Mouse (Mus musculus) CH12F3 (cell line): Measurements from ENCODE around the gene Crym.

Experiments
- in situ Hi-C: fragments of 300-500 bp; cut with MboI; formaldehyde crosslinking; loops from 2 replicates; pipeline ENCODE4 v1.14.3; 2020; ENCODE audit warnings: low sequenced_read_pairs

The Crym gene

DNA sequence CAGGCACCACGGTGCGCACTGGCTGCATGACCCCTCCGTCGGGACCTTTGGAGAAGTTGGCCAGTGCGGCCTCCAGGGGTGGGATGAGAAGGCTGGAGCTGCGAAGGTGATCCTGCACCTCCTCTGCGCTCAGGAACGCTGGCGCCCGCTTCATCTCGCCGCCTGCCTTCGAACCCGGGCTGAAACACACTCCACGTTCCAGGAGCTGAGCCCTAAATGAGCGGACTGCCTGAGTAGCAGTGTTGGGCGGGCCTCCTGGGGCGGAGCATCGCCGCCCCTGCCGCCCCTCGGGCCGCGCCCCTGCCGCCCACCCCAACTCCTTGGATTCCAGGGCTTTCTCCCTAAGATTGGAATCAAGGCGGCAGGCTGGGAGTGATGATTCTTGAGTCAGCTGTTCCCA lies at the start of gene Crym:
Gene Crym, minus strand, starts transcription at position 341 of the 400 bp plus-strand sequence.
- in situ Hi-C loops: no loop called here

GRCm38 (mm10) chr7:120241092-120241491 lies 39.2 kb upstream of the Crym start:
- in situ Hi-C loops: no loop called here

GRCm38 (mm10) chr7:120228541-120228940 lies 26.6 kb upstream of the Crym start:
- in situ Hi-C loops: no loop called here

- in situ Hi-C loops: no loop called here
These were observed 4.1 kb upstream of the Crym start for GRCm38 (mm10) chr7:120205989-120206388.

GRCm38 (mm10) chr7:120203789-120204188 lies 1.9 kb upstream of the Crym start, which contains the start of gene Abca14:
Gene Abca14 (plus strand): TSS chr7:120203961.
- in situ Hi-C loops: no loop called here

GRCm38 (mm10) chr7:120201231-120201744 lies 623 bp downstream of the Crym start:
- in situ Hi-C loops: no loop called here

GRCm38 (mm10) chr7:120195207-120195606 lies 6.7 kb downstream of the Crym start:
- in situ Hi-C loops: no loop called here

DNA sequence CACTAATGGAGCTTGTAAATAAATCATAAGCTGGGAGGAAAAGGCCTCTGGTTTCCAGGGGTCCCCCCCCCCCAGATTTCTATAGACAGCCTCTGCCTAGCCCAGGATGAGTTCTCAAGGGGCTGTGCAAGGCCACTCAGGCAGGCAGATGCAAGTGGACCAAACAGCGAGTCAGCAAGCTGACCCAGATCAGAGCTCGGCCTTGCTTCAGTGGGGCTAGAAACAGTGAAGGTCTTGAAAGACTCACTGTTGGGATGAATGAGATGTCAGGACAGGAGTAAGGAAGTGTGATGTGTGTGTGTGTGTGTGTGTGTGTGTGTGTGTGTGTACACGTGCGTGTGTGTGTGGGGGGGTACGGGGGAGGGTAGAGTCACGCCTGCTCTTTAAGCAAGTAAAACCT lies 9.1 kb downstream of the Crym start:
- in situ Hi-C loops: no loop called here

DNA sequence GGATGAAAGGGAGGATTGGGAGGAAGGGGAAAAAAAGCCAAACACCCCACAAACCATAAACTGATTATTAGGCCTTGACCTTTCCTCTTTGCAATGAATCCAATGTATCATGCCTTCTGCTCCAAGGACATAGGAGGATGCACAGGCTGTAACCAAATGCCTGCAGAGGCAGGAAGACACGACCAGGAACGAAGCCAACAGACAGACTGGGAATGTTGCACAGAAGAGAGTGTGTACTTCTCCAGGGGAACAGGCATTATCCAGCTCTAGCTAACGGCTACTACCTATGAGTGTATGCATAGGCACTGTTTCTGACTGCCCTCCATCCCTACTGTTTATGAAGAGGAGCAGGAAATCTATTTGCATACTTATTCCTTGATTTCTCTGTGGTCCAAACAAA lies 9.7 kb downstream of the Crym start:
- in situ Hi-C loops: no loop called here

DNA sequence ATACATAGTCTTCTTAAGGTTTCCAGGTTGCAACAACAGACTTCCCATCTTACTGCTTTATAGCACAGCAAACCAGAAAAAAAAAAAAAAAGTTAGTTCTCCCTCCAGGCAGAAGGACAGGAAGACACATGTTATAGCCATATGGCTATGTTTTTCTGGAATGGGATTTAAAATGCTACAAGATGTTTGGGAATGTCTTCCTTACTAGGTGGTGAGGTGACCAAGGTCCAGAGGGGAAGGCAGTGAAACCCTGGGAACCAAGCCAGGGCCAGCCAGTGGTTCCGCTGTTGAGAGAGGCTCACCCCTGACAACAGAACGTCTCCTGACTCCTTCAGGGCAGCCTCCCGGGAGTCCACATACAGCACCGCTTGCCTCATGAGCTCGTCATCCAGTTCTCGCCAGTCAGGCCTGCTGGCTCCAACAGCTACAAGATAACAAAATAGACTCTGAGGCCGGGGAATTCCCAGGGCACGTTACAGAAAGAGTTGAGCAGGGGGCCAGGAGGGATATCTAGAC lies 11.7 kb downstream of the Crym start:
- in situ Hi-C loops: no loop called here

DNA sequence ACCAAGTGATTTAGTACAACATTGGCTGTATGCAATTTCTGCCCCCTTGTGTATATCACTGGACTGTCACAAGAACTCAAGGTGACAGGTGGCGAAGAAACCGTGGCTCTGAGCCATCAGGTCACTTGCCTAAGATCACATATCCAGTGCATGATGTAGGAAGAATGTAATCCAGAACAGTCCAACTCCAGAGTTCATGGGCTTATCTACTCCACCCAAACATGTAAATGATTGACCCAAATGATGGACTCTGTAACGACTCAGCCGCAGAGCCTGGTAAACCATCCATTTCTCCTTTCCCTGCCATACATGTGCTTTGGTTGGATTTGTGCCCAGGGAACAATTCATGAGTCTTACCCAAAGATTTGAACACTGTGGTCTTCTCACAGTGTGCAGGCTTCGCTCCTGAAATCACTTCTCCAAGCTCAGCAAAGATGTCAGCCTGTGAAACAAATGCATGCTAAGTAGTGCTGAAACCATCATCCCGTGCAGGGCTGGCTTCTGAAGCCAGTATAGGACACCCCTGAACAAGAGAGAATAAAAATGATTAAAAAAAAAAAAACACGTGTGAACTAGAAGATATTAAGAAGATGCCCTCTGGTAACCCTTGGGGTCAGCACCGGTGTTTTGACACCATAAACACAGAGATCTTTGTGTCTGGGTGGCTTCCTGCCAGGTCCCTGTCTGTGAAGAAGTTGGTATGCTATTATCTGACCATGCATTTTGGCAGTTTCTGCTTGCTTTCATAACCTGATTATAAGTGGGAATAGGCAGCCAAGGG lies 12.4 kb downstream of the Crym start:
- in situ Hi-C loops: no loop called here

DNA sequence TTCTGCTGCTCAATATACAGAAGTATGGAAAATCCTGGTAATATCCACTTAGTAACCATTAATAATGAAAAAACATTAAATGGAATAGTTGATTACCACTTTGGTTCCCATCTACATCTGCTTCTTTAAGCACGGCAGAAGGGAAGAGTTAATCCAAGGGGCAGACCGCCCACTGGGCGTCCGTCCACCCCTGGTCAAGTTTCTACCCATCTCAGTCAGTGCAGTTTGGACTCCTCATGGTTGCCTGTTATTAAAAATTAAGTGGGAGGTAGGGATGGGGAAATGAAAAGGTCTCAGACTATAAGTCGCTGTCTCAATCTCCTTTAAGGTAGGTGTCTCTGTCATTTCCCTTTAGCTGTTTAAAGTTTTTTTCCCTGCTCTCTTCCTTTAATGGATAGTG lies 13.0 kb downstream of the Crym start:
- in situ Hi-C loops: no loop called here

- in situ Hi-C loops: no loop called here
These were observed 19.0 kb downstream of the Crym start for GRCm38 (mm10) chr7:120182891-120183290.

DNA sequence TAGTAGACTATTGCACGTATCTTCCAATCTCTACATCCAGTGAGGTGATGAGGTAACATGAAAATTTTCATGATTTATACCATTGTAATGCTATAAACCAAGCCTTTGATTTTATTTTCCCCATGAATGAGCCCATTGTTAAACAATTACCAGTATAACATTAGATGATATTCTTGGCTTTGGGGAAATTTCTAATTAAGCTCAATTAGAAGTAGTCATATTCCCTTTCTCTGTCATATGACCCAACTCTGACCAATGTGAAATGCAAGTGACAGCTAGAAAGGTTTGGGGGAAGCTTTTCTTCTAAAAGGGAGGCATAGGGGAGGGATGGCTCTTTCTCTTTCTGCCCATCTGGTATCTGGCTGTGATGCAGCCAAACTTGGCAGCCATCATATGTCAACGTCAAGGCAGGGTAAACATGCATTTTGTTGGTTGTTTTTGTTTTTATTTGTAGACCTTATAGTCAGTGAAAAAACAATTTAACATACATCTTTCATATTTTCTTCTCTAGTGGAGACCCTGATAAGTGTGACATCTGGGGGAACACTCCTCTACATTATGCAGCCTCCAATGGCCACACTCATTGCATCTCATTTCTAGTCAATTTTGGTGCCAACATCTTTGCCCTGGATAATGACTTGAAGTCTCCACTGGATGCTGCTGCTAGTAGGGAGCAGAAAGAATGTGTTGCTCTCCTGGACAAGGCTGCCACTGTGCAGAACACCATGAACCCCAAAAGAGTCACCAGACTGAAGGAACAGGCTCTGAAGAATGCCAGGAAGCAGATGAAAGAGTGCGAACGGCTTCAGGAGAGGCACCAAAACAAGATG lies 20.3 kb downstream of the Crym start:
- in situ Hi-C loops: no loop called here

GRCm38 (mm10) chr7:120180547-120180946 lies 21.4 kb downstream of the Crym start:
- in situ Hi-C loops: no loop called here

GRCm38 (mm10) chr7:120178935-120179334 lies 23.0 kb downstream of the Crym start:
- in situ Hi-C loops: no loop called here

- in situ Hi-C loops: no loop called here
These were observed 24.3 kb downstream of the Crym start for GRCm38 (mm10) chr7:120177611-120178010.

DNA sequence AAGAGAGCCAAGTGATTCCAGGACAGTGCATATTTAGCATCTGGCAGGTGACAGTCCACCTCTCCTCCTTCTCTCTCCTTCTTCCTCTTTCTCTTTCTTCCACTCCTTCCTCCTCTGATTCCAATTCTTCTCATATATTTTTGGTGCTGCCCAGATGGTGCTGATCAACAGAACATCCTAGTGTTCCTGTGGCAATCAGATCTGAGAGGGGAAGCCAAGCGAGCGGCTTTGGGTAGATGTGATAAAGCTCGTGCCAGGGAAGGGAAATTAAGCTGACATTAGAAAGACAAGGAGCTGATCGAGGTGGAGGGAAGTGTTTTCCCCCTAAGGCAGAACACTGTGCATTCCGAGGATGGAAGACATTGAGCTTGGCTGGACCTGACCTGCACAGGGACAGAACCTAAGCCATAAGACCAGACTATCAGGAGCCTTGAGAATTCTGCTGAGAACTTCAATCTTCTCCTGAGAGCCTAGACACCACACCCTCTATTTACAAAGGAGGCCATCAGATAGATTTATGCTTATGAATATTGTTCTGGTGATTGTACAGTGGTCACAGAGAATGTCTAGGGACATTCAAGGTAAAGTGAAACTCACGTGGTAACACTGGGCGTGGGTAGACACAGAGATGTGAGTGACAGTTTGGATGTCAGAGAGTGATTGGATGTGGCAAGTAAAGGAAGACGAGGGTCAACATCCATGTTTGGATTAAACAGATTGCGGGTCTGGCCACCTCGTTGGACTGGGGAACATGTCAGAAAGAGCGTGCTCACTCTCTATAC lies 27.0 kb downstream of the Crym start:
- in situ Hi-C loops: no loop called here

- in situ Hi-C loops: no loop called here
These were observed 28.2 kb downstream of the Crym start, which contains the start of gene Anks4b for GRCm38 (mm10) chr7:120173603-120174244. Gene Anks4b (plus strand): TSS chr7:120173858.

GRCm38 (mm10) chr7:120172188-120172700 lies 29.7 kb downstream of the Crym start:
- in situ Hi-C loops: no loop called here
